Mouse (Mus musculus) lung, postnatal 0 days (tissue): ENCODE measurements around the gene Kcnj5.

Source experiments
- CTCF ChIP-seq: IDR thresholded peaks from 2 replicates; pipeline ENCODE4 v1.5.1; 2016; ENCODE audit warnings: antibody characterized with exemption, mild to moderate bottlenecking
- EP300 ChIP-seq: IDR thresholded peaks from 2 replicates; pipeline ENCODE4 v1.6.1; 2016; ENCODE audit warnings: antibody characterized with exemption, mild to moderate bottlenecking, control low read depth

DNA sequence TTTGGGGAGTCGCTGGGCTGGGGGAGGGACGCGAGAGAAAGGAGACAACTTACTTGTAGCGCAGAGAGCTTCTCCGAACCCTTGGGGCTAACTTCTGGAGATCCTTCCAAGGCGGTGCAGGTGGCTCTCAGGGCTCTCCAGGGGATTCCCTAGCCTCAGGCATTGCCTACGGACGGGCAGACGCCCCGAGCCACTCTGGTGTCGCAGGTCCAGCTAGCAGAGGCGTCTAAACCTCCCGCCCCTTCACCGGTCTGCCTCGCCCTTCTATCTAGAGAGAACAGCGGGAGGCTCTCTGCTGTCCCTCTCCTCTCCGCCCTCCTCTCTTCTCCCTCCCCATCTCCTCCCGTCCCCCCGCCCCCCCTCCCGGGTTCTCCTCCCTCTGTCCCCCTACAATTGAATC, at the start of gene Kcnj5:
- TF ChIP-seq CTCF (no peak), EP300 (no peak)
